Mouse (Mus musculus) CH12.LX (cell line): Measurements from ENCODE around the gene Ankib1. TPM values are rescaled to one million over a fixed set of nuclear protein-coding genes. Genes with fewer than 3 reads are reported as not detected.

ENCODE experiments used
- DNase-seq: peaks from one replicate; pipeline ENCODE4 v3.0.0-alpha.2; 2013; ENCODE audit errors: extremely low read depth
- H3K27ac ChIP-seq: 2 replicates; pipeline ENCODE4 v1.5.1; 2012; ENCODE audit warnings: low read depth, mild to moderate bottlenecking, control low read depth, moderate library complexity; ENCODE audit not compliant: insufficient read depth
- H3K27me3 ChIP-seq: replicated peaks from 2 replicates; pipeline ENCODE3; 2012; ENCODE audit warnings: inconsistent platforms
- H3K36me3 ChIP-seq, 2 experiments: replicated peaks in 1 of 2; 2 replicates each; pipeline versions ENCODE3 to v1.6.1; 2012; ENCODE audit warnings: inconsistent platforms in 1 of 2, low read length in 1 of 2, mild to moderate bottlenecking in 1 of 2, mixed read lengths in 1 of 2, moderate library complexity in 1 of 2; ENCODE audit not compliant: control insufficient read depth in 1 of 2, insufficient read depth in 1 of 2
- H3K4me1 ChIP-seq, 2 experiments: 2 replicates each; pipeline ENCODE4 v1.6.1; 2012; ENCODE audit warnings: inconsistent platforms in 1 of 2, moderate library complexity in 1 of 2; ENCODE audit not compliant: insufficient read depth in 2 of 2, control insufficient read depth in 1 of 2
- H3K4me2 ChIP-seq: 2 replicates; pipeline ENCODE4 v1.6.1; 2012; ENCODE audit warnings: low read depth, mild to moderate bottlenecking, control low read depth; ENCODE audit not compliant: poor library complexity, insufficient read depth, severe bottlenecking
- H3K4me3 ChIP-seq, 3 experiments: fragments of 150-350 bp in 1 of 3; sonication (generic) in 1 of 3; replicated peaks in 1 of 3; 2 replicates each; pipeline versions ENCODE3 to v1.5.1; 2011 to 2012; ENCODE audit warnings: low read depth in 2 of 3, low read length in 2 of 3, mild to moderate bottlenecking in 2 of 3, moderate library complexity in 2 of 3, control low read depth in 1 of 3, improper control_type of control experiment in 1 of 3, inconsistent platforms in 1 of 3, mixed read lengths in 1 of 3; ENCODE audit not compliant: poor library complexity in 1 of 3
- H3K79me2 ChIP-seq: replicated peaks from 2 replicates; pipeline ENCODE4 v1.6.1; 2012; ENCODE audit warnings: mild to moderate bottlenecking, moderate library complexity; ENCODE audit not compliant: control insufficient read depth, poor library complexity, insufficient read depth, severe bottlenecking; ENCODE audit errors: extremely low read depth
- H3K9ac ChIP-seq: 2 replicates; pipeline ENCODE4 v1.6.1; 2012; ENCODE audit warnings: low read depth, mild to moderate bottlenecking, control low read depth, moderate library complexity; ENCODE audit not compliant: insufficient read depth
- H3K9me3 ChIP-seq: replicated peaks from 2 replicates; pipeline ENCODE3; 2012; ENCODE audit warnings: low read length, inconsistent platforms, mixed read lengths
- CTCF ChIP-seq, 2 experiments: IDR thresholded peaks in 1 of 2; conservative IDR thresholded peaks in 1 of 2; 2 replicates each; pipeline ENCODE4 v1.5.1; 2011 to 2012; ENCODE audit warnings: low read depth in 2 of 2, low read length in 2 of 2, improper control_type of control experiment in 1 of 2, inconsistent platforms in 1 of 2, mild to moderate bottlenecking in 1 of 2, moderate library complexity in 1 of 2
- EP300 ChIP-seq: IDR thresholded peaks from 2 replicates; pipeline ENCODE4 v1.6.1; 2011; ENCODE audit warnings: low read length, improper control_type of control experiment
- HCFC1 ChIP-seq: IDR thresholded peaks from 2 replicates; pipeline ENCODE4 v1.6.1; 2012; ENCODE audit warnings: low read depth, mild to moderate bottlenecking, inconsistent platforms, low read length, improper control_type of control experiment
- JUN ChIP-seq: IDR thresholded peaks from 2 replicates; pipeline ENCODE4 v1.6.1; 2011; ENCODE audit warnings: low read depth, mild to moderate bottlenecking, low read length, improper control_type of control experiment, moderate library complexity; ENCODE audit not compliant: insufficient read depth
- KAT2A ChIP-seq: IDR thresholded peaks from 2 replicates; pipeline ENCODE4 v1.6.1; 2012; ENCODE audit warnings: low read length, improper control_type of control experiment, inconsistent platforms; ENCODE audit not compliant: insufficient replicate concordance
- MXI1 ChIP-seq: IDR thresholded peaks from 2 replicates; pipeline ENCODE4 v1.6.1; 2011; ENCODE audit warnings: mild to moderate bottlenecking, low read depth, low read length, improper control_type of control experiment
- NRF1 ChIP-seq: IDR thresholded peaks from 2 replicates; pipeline ENCODE4 v1.6.1; 2014; ENCODE audit warnings: low read depth, mild to moderate bottlenecking, inconsistent platforms, low read length, improper control_type of control experiment, moderate library complexity
- POLR2A ChIP-seq: IDR thresholded peaks from 2 replicates; pipeline ENCODE4 v1.6.1; 2011; ENCODE audit warnings: low read depth, mild to moderate bottlenecking, improper control_type of control experiment, low read length
- SIN3A ChIP-seq: IDR thresholded peaks from 2 replicates; pipeline ENCODE4 v1.6.1; 2012; ENCODE audit warnings: low read length, improper control_type of control experiment, inconsistent platforms
- USF2 ChIP-seq: conservative IDR thresholded peaks from 2 replicates; pipeline ENCODE4 v1.6.1; 2011; ENCODE audit warnings: low read depth, low read length, improper control_type of control experiment
- dilution Hi-C: fragments of 300-500 bp; cut with MboI; formaldehyde crosslinking; loops from 2 replicates; pipeline ENCODE4 v1.14.3; 2020; ENCODE audit warnings: low sequenced_read_pairs; ENCODE audit not compliant: extremely low pct_unique_long_range_greater_than_20kb, extremely low pct_ligation_motif_present
- in situ Hi-C: fragments of 300-500 bp; cut with MboI; formaldehyde crosslinking; loops from 3 replicates; pipeline ENCODE4 v1.14.3; 2019; ENCODE audit warnings: low sequenced_read_pairs, low pct_ligation_motif_present, low pct_unique_long_range_greater_than_20kb, mixed read lengths
- polyA plus RNA-seq: library from polyadenylated mRNA; unstranded; fragments of >175 nt; gene quantifications from 2 replicates; pipeline ENCODE4 v1.2.1, GENCODE M21; 2012; ENCODE audit warnings: low read depth; ENCODE audit not compliant: insufficient read length
- total RNA-seq, 2 experiments: library from RNA; depleted of rRNA; stranded (reverse); fragments of 300-350 nt in 1 of 2; fragments of >200 nt in 1 of 2; gene quantifications; 2 replicates each; pipeline ENCODE4 v1.2.3; 2012 to 2014

Gene Ankib1
- total and polyA plus RNA-seq, 3 experiments = 13.7 to 19.3 (median 16.6) TPM

DNA sequence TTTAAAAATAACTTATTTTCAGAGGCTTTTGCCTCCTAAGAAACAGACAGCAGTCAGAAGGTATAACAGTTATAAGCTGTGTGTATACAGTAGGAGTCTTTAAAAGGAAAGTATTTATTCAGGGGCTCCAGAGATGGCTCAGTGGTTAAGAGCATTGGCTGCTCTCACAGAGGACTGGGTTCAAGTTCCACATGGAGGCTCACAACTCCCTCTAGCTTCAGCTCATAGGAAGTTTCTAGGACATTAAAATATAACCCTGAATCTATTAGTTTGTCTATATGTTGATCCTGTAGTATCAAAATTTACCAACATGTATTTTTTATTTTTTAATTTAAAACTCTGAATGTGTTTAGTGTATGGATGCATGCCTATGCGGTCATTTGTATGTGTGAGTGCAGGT lies 5.7 kb upstream of the Ankib1 start:
- no peak overlapping the region for H3K4me2 ChIP-seq
- H3K9ac ChIP-seq = no peak overlapping the region
- in situ Hi-C loops (loop anchor here (10.0 kb wide), 1 partner anchor 164 kb away; no protein-coding TSS in a partner anchor), dilution Hi-C loops (no loop called here)
- H3K9me3 ChIP-seq = no peaks in the 10 kb centered on the region
- peaks cover 6 to 37% of the 10 kb centered on the region in 2 experiments for H3K36me3 ChIP-seq
- H3K27ac ChIP-seq = no peak overlapping the region
- TF ChIP-seq CTCF (conservative IDR thresholded peaks at IDR 0.05 in 1 of 2, IDR thresholded peaks at IDR 0.05 in 1 of 2; ENCODE audit: low read depth in 2 of 2, low read length in 2 of 2) = peak in 1 of 2 experiments; percentile 20; a peak in 1 of 4 replicates
- TF ChIP-seq NRF1 = no peak
- TF ChIP-seq JUN = no peak
- TF ChIP-seq KAT2A = no peak
- TF ChIP-seq HCFC1 = no peak
- TF ChIP-seq POLR2A = no peak
- no peak overlapping the region for H3K4me3 ChIP-seq
- H3K4me1 ChIP-seq = peaks cover 2 to 10% of the 10 kb centered on the region in 2 experiments; a peak in 2 of 4 replicates
- no peaks in the 10 kb centered on the region for H3K27me3 ChIP-seq
- H3K79me2 ChIP-seq = peaks cover 13% of the 10 kb centered on the region
- DNase-seq = no peak

DNA sequence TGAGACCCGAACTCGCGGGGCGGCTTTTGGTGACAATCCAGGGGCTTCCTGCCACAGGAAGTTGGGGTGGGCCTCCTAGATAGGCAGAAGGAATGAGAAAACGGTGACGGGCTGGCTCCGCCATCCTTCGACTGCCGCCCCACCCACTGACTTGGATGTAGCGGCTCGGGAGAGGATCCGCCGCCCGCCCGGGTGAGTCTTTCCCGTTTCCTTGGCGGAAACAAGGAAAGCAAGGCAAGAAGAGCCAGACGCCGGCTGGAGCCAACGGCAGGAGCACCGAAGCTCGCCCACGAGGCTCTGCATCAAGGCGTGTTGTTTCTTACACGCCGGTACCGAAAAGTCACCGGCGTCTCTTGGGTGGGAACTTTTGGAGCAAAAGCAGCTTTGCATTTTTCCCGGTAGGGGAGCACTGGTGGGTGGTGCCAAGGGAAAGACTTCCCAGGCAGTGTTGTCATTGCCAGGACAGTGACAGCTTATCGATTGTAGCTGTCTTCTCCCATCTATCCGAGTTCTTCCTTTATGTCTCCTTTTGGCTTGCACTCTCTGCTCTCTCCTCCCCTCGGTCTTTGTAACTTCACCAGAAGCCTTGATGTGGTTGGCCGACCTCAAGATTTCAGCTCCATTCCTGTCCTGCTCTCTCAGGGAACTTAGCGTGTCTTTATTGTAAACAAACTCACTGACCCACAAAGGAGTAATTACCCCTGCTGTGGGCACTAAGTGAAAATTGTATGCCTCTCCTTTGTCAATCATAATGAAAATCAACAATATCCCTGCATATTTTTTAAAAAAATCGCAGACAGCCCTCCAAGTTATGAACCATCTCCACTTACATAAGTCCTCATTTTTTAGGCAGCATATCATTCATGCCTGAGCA lies 804 bp upstream of the Ankib1 start:
- H3K4me2 ChIP-seq = peak overlapping the region; percentile 91; the same call in 1 of the 2 replicates
- in situ Hi-C loops (loop anchor here (10.0 kb wide), 1 partner anchor 159 kb away; no protein-coding TSS in a partner anchor), dilution Hi-C loops (no loop called here)
- peak overlapping the region; percentile 73 to 94 (median 85) for H3K4me3 ChIP-seq
- peak overlapping the region; percentile 42 for H3K9ac ChIP-seq
- H3K27me3 ChIP-seq = no peaks in the 10 kb centered on the region
- peaks cover 41% of the 10 kb centered on the region for H3K79me2 ChIP-seq
- peak; percentile 29 for DNase-seq
- H3K27ac ChIP-seq = peak overlapping the region; percentile 41
- no peak for TF ChIP-seq EP300
- peak; percentile 51 for TF ChIP-seq MXI1
- TF ChIP-seq USF2 = no peak
- TF ChIP-seq SIN3A = peak; percentile 52
- TF ChIP-seq POLR2A = peak; percentile 56; the same call in 1 of the 2 replicates
- peaks cover 2 to 41% of the 10 kb centered on the region in 2 experiments; a peak in 3 of 4 replicates for H3K4me1 ChIP-seq
- peaks cover 0 to 6% of the 10 kb centered on the region in 2 experiments for H3K36me3 ChIP-seq
- no peaks in the 10 kb centered on the region for H3K9me3 ChIP-seq
